Mouse (Mus musculus): ENCODE measurements around the gene Mettl9. TPM values are rescaled to one million over a fixed set of nuclear protein-coding genes. Genes with fewer than 3 reads are reported as not detected.

The Mettl9 gene
- polyA plus RNA-seq, 2 experiments: 91.6 to 188 TPM

GRCm38 (mm10) chr7:121093026-121093425 lies 58.8 kb downstream of the Mettl9 start:
- Histone ChIP-seq H3K36me3 (ENCODE audit: control insufficient read depth, insufficient read depth, low read length) (no peaks in the 10 kb centered on the region), H3K9ac (ENCODE audit: low read depth, low read length, severe bottlenecking) (no peak overlapping the region), H3K4me1 (ENCODE audit: control insufficient read depth, insufficient read depth, low read length) (no peaks in the 10 kb centered on the region), H3K27me3 (ENCODE audit: control insufficient read depth, insufficient read depth, low read length) (no peaks in the 10 kb centered on the region), H3K4me3 (replicated peaks; ENCODE audit: low read length) (no peak overlapping the region), H3K27ac (replicated peaks; ENCODE audit: low read depth, low read length) (no peak overlapping the region), H3K9me3 (ENCODE audit: control insufficient read depth, low read length) (no peaks in the 10 kb centered on the region), H3K4me2 (replicated peaks; ENCODE audit: low read depth, low read length, severe bottlenecking) (no peak overlapping the region)
- no peak for TF ChIP-seq POLR2A (IDR thresholded peaks at IDR 0.05; ENCODE audit: borderline replicate concordance, extremely low read depth, insufficient read depth, insufficient read length)
- 61% methylated on average over 4 of the region's 4 CpGs for WGBS
- DNase-seq (ENCODE audit: low spot score): no peak
- ATAC-seq (ENCODE audit: low FRiP score, low read depth): no peak

GRCm38 (mm10) chr7:121098614-121099389 lies 64.6 kb downstream of the Mettl9 start:
- ATAC-seq (ENCODE audit: low FRiP score, low read depth) (no peak), DNase-seq (ENCODE audit: low spot score) (no peak)
- no peak overlapping the region for H3K27ac ChIP-seq (replicated peaks; ENCODE audit: low read depth, low read length)
- no peaks in the 10 kb centered on the region for H3K9me3 ChIP-seq (ENCODE audit: control insufficient read depth, low read length)
- no peaks in the 10 kb centered on the region for H3K4me1 ChIP-seq (ENCODE audit: control insufficient read depth, insufficient read depth, low read length)
- no peaks in the 10 kb centered on the region for H3K27me3 ChIP-seq (ENCODE audit: control insufficient read depth, insufficient read depth, low read length)
- no peak overlapping the region for H3K4me3 ChIP-seq (replicated peaks; ENCODE audit: low read length)
- TF ChIP-seq POLR2A (IDR thresholded peaks at IDR 0.05; ENCODE audit: borderline replicate concordance, extremely low read depth, insufficient read depth, insufficient read length): no peak
- WGBS: 68% methylated on average over 9 of the region's 10 CpGs
- no peak overlapping the region for H3K4me2 ChIP-seq (replicated peaks; ENCODE audit: low read depth, low read length, severe bottlenecking)
- H3K36me3 ChIP-seq (ENCODE audit: control insufficient read depth, insufficient read depth, low read length): no peaks in the 10 kb centered on the region
- no peak overlapping the region for H3K9ac ChIP-seq (ENCODE audit: low read depth, low read length, severe bottlenecking)

- TF ChIP-seq POLR2A (IDR thresholded peaks at IDR 0.05; ENCODE audit: borderline replicate concordance, extremely low read depth, insufficient read depth, insufficient read length): no peak
- DNase-seq (ENCODE audit: low spot score): no peak
- no peaks in the 10 kb centered on the region for H3K27me3 ChIP-seq (ENCODE audit: control insufficient read depth, insufficient read depth, low read length)
- no peak overlapping the region for H3K27ac ChIP-seq (replicated peaks; ENCODE audit: low read depth, low read length)
- H3K4me3 ChIP-seq (replicated peaks; ENCODE audit: low read length): no peak overlapping the region
- H3K4me2 ChIP-seq (replicated peaks; ENCODE audit: low read depth, low read length, severe bottlenecking): no peak overlapping the region
- no peak overlapping the region for H3K9ac ChIP-seq (ENCODE audit: low read depth, low read length, severe bottlenecking)
- no peaks in the 10 kb centered on the region for H3K4me1 ChIP-seq (ENCODE audit: control insufficient read depth, insufficient read depth, low read length)
- no peak for ATAC-seq (ENCODE audit: low FRiP score, low read depth)
- H3K9me3 ChIP-seq (ENCODE audit: control insufficient read depth, low read length): no peaks in the 10 kb centered on the region
- H3K36me3 ChIP-seq (ENCODE audit: control insufficient read depth, insufficient read depth, low read length): no peaks in the 10 kb centered on the region
- 56% methylated on average over 3 of the region's 3 CpGs for WGBS
Measured at GRCm38 (mm10) chr7:121107851-121108250, 73.6 kb downstream of the Mettl9 start.

- Histone ChIP-seq H3K9me3 (ENCODE audit: control insufficient read depth, low read length) (no peaks in the 10 kb centered on the region), H3K27ac (replicated peaks; ENCODE audit: low read depth, low read length) (no peak overlapping the region), H3K4me1 (ENCODE audit: control insufficient read depth, insufficient read depth, low read length) (no peaks in the 10 kb centered on the region), H3K27me3 (ENCODE audit: control insufficient read depth, insufficient read depth, low read length) (no peaks in the 10 kb centered on the region), H3K9ac (ENCODE audit: low read depth, low read length, severe bottlenecking) (no peak overlapping the region), H3K4me2 (replicated peaks; ENCODE audit: low read depth, low read length, severe bottlenecking) (no peak overlapping the region), H3K36me3 (ENCODE audit: control insufficient read depth, insufficient read depth, low read length) (no peaks in the 10 kb centered on the region), H3K4me3 (replicated peaks; ENCODE audit: low read length) (no peak overlapping the region)
- ATAC-seq (ENCODE audit: low FRiP score, low read depth): no peak
- 47% methylated on average over 3 of the region's 3 CpGs for WGBS
- TF ChIP-seq POLR2A (IDR thresholded peaks at IDR 0.05; ENCODE audit: borderline replicate concordance, extremely low read depth, insufficient read depth, insufficient read length): no peak
- DNase-seq (ENCODE audit: low spot score): no peak
Measured at GRCm38 (mm10) chr7:121111321-121111720, 77.1 kb downstream of the Mettl9 start.

- no peak for TF ChIP-seq POLR2A (IDR thresholded peaks at IDR 0.05; ENCODE audit: borderline replicate concordance, extremely low read depth, insufficient read depth, insufficient read length)
- no peak overlapping the region for H3K9ac ChIP-seq (ENCODE audit: low read depth, low read length, severe bottlenecking)
- 64% methylated on average over 3 of the region's 3 CpGs for WGBS
- no peak overlapping the region for H3K4me3 ChIP-seq (replicated peaks; ENCODE audit: low read length)
- H3K27ac ChIP-seq (replicated peaks; ENCODE audit: low read depth, low read length): no peak overlapping the region
- H3K4me1 ChIP-seq (ENCODE audit: control insufficient read depth, insufficient read depth, low read length): no peaks in the 10 kb centered on the region
- no peak for DNase-seq (ENCODE audit: low spot score)
- no peak overlapping the region for H3K4me2 ChIP-seq (replicated peaks; ENCODE audit: low read depth, low read length, severe bottlenecking)
- H3K9me3 ChIP-seq (ENCODE audit: control insufficient read depth, low read length): no peaks in the 10 kb centered on the region
- ATAC-seq (ENCODE audit: low FRiP score, low read depth): no peak
- no peaks in the 10 kb centered on the region for H3K27me3 ChIP-seq (ENCODE audit: control insufficient read depth, insufficient read depth, low read length)
- H3K36me3 ChIP-seq (ENCODE audit: control insufficient read depth, insufficient read depth, low read length): no peaks in the 10 kb centered on the region
Measured at GRCm38 (mm10) chr7:121111762-121112161, 77.5 kb downstream of the Mettl9 start.
